Mouse (Mus musculus) spleen, adult 2 months (tissue): Measurements from ENCODE around the gene Tubb2a.

ENCODE experiments used
- CTCF ChIP-seq: fragments of 200-500 bp; IDR thresholded peaks from 2 replicates; pipeline ENCODE4 v1.5.1; 2011; ENCODE audit warnings: mild to moderate bottlenecking, inconsistent platforms; ENCODE audit not compliant: insufficient read depth, insufficient read length, insufficient replicate concordance; ENCODE audit errors: extremely low read depth
- POLR2A ChIP-seq: fragments of 200-500 bp; IDR thresholded peaks from 2 replicates; pipeline ENCODE4 v1.6.1; 2011; ENCODE audit warnings: low read depth, low read length, inconsistent platforms

GRCm38 (mm10) chr13:34060061-34060460 is 17.7 kb downstream of the Tubb2a start:
- TF ChIP-seq CTCF (no peak), POLR2A (no peak)
